Mouse (Mus musculus) cortical plate, adult 2 months (tissue): ENCODE measurements at regions not wholly inside any gene's neighbourhood (a gene's known extent, or its start where the extent isn't known, plus 50 kb on each side); places are given as distances from the start of the nearest gene placed in this dataset.

ENCODE experiments used
- CTCF ChIP-seq: fragments of 200-500 bp; IDR thresholded peaks from 2 replicates; pipeline ENCODE4 v1.5.1; 2011; ENCODE audit warnings: mild to moderate bottlenecking, control low read depth, low read length; ENCODE audit not compliant: insufficient read depth; ENCODE audit errors: extremely low read depth
- POLR2A ChIP-seq: fragments of 200-500 bp; IDR thresholded peaks from 2 replicates; pipeline ENCODE4 v1.6.1; 2011; ENCODE audit warnings: mild to moderate bottlenecking, low read length, control low read depth; ENCODE audit not compliant: insufficient read depth; ENCODE audit errors: extremely low read depth

- TF ChIP-seq POLR2A: no peak
- TF ChIP-seq CTCF: no peak
Observed at GRCm38 (mm10) chr2:50809823-50810222, 339.1 kb downstream of the Rnd3 start.
